Mouse (Mus musculus) kidney, adult 2 months (tissue): Measurements from ENCODE around the gene Hspb11.

ENCODE experiments used
- CTCF ChIP-seq: fragments of 200-500 bp; conservative IDR thresholded peaks from 2 replicates; pipeline ENCODE4 v1.5.1; 2011; ENCODE audit warnings: low read depth, mild to moderate bottlenecking, control low read depth, low read length, moderate library complexity, mixed read lengths; ENCODE audit not compliant: insufficient read depth, insufficient read length
- POLR2A ChIP-seq: fragments of 200-500 bp; IDR thresholded peaks from one replicate; pipeline ENCODE4 v1.6.1; 2011; ENCODE audit warnings: low read depth, low read length, control low read depth

GRCm38 (mm10) chr4:107223225-107224204, 29.9 kb upstream of the Hspb11 start:
- TF ChIP-seq CTCF (no peak), POLR2A (no peak)
